Mouse (Mus musculus) CD4-positive, CD25-positive, alpha-beta regulatory T cell (primary cell): Measurements from ENCODE around the gene Trp53bp1. TPM values are rescaled to one million over a fixed set of nuclear protein-coding genes. Genes with fewer than 3 reads are reported as not detected.

Experiments
- polyA plus RNA-seq: library from polyadenylated mRNA; unstranded; fragments of 100-300 nt; shearing (Covaris generic); gene quantifications from one replicate; pipeline ENCODE4 v1.2.1, GENCODE M21; 2017

The Trp53bp1 gene
- polyA plus RNA-seq = 49.5 TPM

GRCm38 (mm10) chr2:121271236-121271927 is at the start of gene Trp53bp1:
Gene Trp53bp1, minus strand, starts transcription at chr2:121271407.

GRCm38 (mm10) chr2:121288901-121289729 is 17.9 kb upstream of the Trp53bp1 start, which contains the start of gene Map1a:
Gene Map1a, plus strand, starts transcription at chr2:121289600.

DNA sequence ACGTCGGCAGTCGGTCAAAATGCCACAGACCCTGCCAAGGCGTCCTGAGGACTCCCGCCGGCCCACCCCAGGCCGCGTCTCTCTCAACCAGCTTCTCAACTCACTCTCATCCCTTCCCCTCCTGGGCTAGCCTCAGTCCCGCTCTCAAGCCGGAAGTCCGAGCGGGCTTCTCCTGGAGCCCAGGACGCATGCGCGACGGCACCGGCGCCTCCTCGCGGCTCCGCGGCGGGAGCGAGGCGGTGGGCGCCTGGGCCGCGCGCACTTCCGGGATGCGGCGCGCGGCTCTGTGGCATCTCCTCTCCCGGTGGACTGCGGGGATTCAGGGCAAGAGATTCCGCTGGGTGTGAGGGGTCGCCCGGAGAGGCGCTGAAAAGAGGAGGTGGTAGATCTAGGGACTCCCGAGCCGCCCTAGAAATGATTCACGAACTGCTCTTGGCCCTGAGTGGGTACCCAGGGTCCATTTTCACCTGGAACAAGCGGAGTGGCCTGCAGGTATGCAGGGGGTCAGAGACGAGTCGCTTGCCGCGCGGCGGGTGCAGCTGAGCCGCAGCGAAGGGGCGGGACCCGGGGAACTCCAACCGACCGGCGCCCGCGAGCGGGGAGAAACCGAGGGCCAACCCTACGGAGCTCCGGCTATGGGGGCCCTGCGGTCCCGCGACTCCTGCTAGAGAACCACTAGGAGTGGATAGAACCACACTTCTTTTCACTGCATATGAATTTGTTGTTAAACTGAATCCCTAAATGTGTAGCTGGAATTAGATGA is 100.0 kb downstream of the Trp53bp1 start, which contains the start of gene Zscan29:
TSS of gene Zscan29 (minus strand) at position 146 of the 763 bp plus-strand sequence.

GRCm38 (mm10) chr2:121170481-121170971 is 100.7 kb downstream of the Trp53bp1 start, which contains the start of gene Tubgcp4:
Gene Tubgcp4, plus strand, starts transcription at chr2:121170654.

Other genes with a start within 250 kb of the Trp53bp1 start
- gene Epb42, start 234.3 kb downstream of the Trp53bp1 start, polyA plus RNA-seq = 0.14 TPM
- gene Tgm5, start 185.6 kb downstream of the Trp53bp1 start, polyA plus RNA-seq = not detected
- gene Tgm7, start 161.6 kb downstream of the Trp53bp1 start, polyA plus RNA-seq = not detected
- gene Adal, start 131.0 kb downstream of the Trp53bp1 start, polyA plus RNA-seq = 17.9 TPM
- gene Lcmt2, start 130.8 kb downstream of the Trp53bp1 start, polyA plus RNA-seq = 24.0 TPM
- gene Tubgcp4, start 100.8 kb downstream of the Trp53bp1 start, polyA plus RNA-seq = 113 TPM
- 54.7 TPM for gene Zscan29, start 100.3 kb downstream of the Trp53bp1 start, polyA plus RNA-seq
- not detected for gene Map1a, start 18.2 kb upstream of the Trp53bp1 start, polyA plus RNA-seq
- gene Ppip5k1, start 84.0 kb upstream of the Trp53bp1 start, polyA plus RNA-seq = 10.8 TPM
- not detected for gene Ckmt1, start 86.3 kb upstream of the Trp53bp1 start, polyA plus RNA-seq
- gene Strc, start 115.8 kb upstream of the Trp53bp1 start, polyA plus RNA-seq = 0.13 TPM
- 673 TPM for gene Pdia3, start 142.4 kb upstream of the Trp53bp1 start, polyA plus RNA-seq
- 3.7 TPM for gene Catsper2, start 142.4 kb upstream of the Trp53bp1 start, polyA plus RNA-seq
- gene Ell3, start 172.9 kb upstream of the Trp53bp1 start, polyA plus RNA-seq = 0.77 TPM
- gene Serf2, start 177.8 kb upstream of the Trp53bp1 start, polyA plus RNA-seq = 459 TPM
- 180 TPM for gene Hypk, start 181.9 kb upstream of the Trp53bp1 start, polyA plus RNA-seq
- 0.18 TPM for gene Serinc4, start 185.4 kb upstream of the Trp53bp1 start, polyA plus RNA-seq
- gene Mfap1b, start 202.7 kb upstream of the Trp53bp1 start, polyA plus RNA-seq = 82.7 TPM
- 31.2 TPM for gene Mfap1a, start 235.3 kb upstream of the Trp53bp1 start, polyA plus RNA-seq
- gene Wdr76, start 235.3 kb upstream of the Trp53bp1 start, polyA plus RNA-seq = 6.4 TPM